Mouse (Mus musculus) myocyte (in vitro differentiated cells): Measurements from ENCODE around the gene Cgnl1. TPM values are rescaled to one million over a fixed set of nuclear protein-coding genes. Genes with fewer than 3 reads are reported as not detected.
"Not testable (repeated sequence)": the region's sequence is repeated elsewhere in the genome, so short reads cannot be mapped to it uniquely, and the experiment has no call there.

Experiments
- H3K27me3 ChIP-seq: one replicate; pipeline ENCODE4 v1.6.1; 2011; ENCODE audit not compliant: control insufficient read depth, insufficient read depth, insufficient read length
- H3K36me3 ChIP-seq: one replicate; pipeline ENCODE4 v1.6.1; 2011; ENCODE audit not compliant: control insufficient read depth, insufficient read depth
- H3K4me2 ChIP-seq: one replicate; pipeline ENCODE4 v1.6.1; 2011; ENCODE audit warnings: low read depth, control low read depth
- H3K4me3 ChIP-seq: one replicate; pipeline ENCODE4 v1.5.1; 2011; ENCODE audit warnings: mild to moderate bottlenecking, control low read depth, moderate library complexity
- H3K79me2 ChIP-seq: one replicate; pipeline ENCODE4 v1.6.1; 2011; ENCODE audit not compliant: control insufficient read depth, insufficient read depth
- H3ac ChIP-seq: one replicate; pipeline ENCODE4 v1.6.1; 2011; ENCODE audit not compliant: control insufficient read depth, insufficient read length
- CEBPB ChIP-seq: IDR thresholded peaks from 2 replicates; pipeline ENCODE4 v1.6.1; 2011; ENCODE audit warnings: mild to moderate bottlenecking, moderate library complexity; ENCODE audit not compliant: poor library complexity, insufficient read depth, severe bottlenecking
- E2F4 ChIP-seq: IDR thresholded peaks from one replicate; pipeline ENCODE4 v1.6.1; 2011; ENCODE audit warnings: mild to moderate bottlenecking, control low read depth, moderate library complexity; ENCODE audit not compliant: insufficient read depth
- MAX ChIP-seq: IDR thresholded peaks from one replicate; pipeline ENCODE4 v1.6.1; 2011; ENCODE audit warnings: low read depth, mild to moderate bottlenecking, control low read depth
- MYOD1 ChIP-seq, 3 experiments: IDR thresholded peaks; one replicate each; pipeline ENCODE4 v1.6.1; 2011; ENCODE audit warnings: control low read depth in 2 of 3, low read depth in 2 of 3, mild to moderate bottlenecking in 2 of 3, moderate library complexity in 1 of 3; ENCODE audit not compliant: insufficient read length in 2 of 3, control insufficient read depth in 1 of 3
- MYOG ChIP-seq, 3 experiments: IDR thresholded peaks; one replicate each; pipeline ENCODE4 v1.6.1; 2011; ENCODE audit warnings: control low read depth in 2 of 3, low read depth in 2 of 3, mild to moderate bottlenecking in 2 of 3; ENCODE audit not compliant: insufficient read length in 2 of 3, control insufficient read depth in 1 of 3, insufficient read depth in 1 of 3
- POLR2A ChIP-seq: IDR thresholded peaks from one replicate; pipeline ENCODE4 v1.6.1; 2011; ENCODE audit warnings: low read depth, mild to moderate bottlenecking, control low read depth, moderate library complexity; ENCODE audit not compliant: insufficient read length
- POLR2AphosphoS2 ChIP-seq: IDR thresholded peaks from one replicate; pipeline ENCODE4 v1.6.1; 2011; ENCODE audit warnings: low read depth, control low read depth; ENCODE audit not compliant: insufficient read length
- REST ChIP-seq: IDR thresholded peaks from one replicate; pipeline ENCODE4 v1.6.1; 2011; ENCODE audit warnings: mild to moderate bottlenecking, control low read depth, moderate library complexity; ENCODE audit not compliant: insufficient read depth, insufficient read length
- SRF ChIP-seq: IDR thresholded peaks from one replicate; pipeline ENCODE4 v1.6.1; 2011; ENCODE audit warnings: low read depth; ENCODE audit not compliant: control insufficient read depth, insufficient read length
- TCF12 ChIP-seq: IDR thresholded peaks from one replicate; pipeline ENCODE4 v1.6.1; 2011; ENCODE audit warnings: mild to moderate bottlenecking, control low read depth; ENCODE audit not compliant: poor library complexity, insufficient read depth, severe bottlenecking
- TCF3 ChIP-seq: IDR thresholded peaks from one replicate; pipeline ENCODE4 v1.6.1; 2011; ENCODE audit warnings: low read depth, control low read depth; ENCODE audit not compliant: insufficient read length
- USF1 ChIP-seq: IDR thresholded peaks from one replicate; pipeline ENCODE4 v1.6.1; 2011; ENCODE audit warnings: low read depth, mild to moderate bottlenecking, control low read depth, moderate library complexity
- polyA plus RNA-seq: library from polyadenylated mRNA; unstranded; fragments of >200 nt; fragmentation: generic; extraction: Trizol; gene quantifications from one replicate; pipeline ENCODE4 v1.2.1, GENCODE M21; 2012; ENCODE audit warnings: missing spikeins

Cgnl1 gene
- polyA plus RNA-seq, 1 experiment, result 3.7 TPM

GRCm38 (mm10) chr9:71621968-71622367 is 149.4 kb downstream of the Cgnl1 start:
- no peaks in the 10 kb centered on the region for H3K79me2 ChIP-seq
- no peak overlapping the region for H3K4me2 ChIP-seq
- no peak overlapping the region for H3K4me3 ChIP-seq
- no peaks in the 10 kb centered on the region for H3K27me3 ChIP-seq
- TF ChIP-seq E2F4 (no peak), MYOD1 (IDR thresholded peaks at IDR 0.05; ENCODE audit: control insufficient read depth in 1 of 3, insufficient read length in 2 of 3, low read depth in 2 of 3) (no peak), REST (no peak), TCF12 (no peak), TCF3 (no peak), POLR2AphosphoS2 (no peak), CEBPB (no peak), POLR2A (no peak), MYOG (IDR thresholded peaks at IDR 0.05; ENCODE audit: control insufficient read depth in 1 of 3, insufficient read depth in 1 of 3, insufficient read length in 2 of 3, low read depth in 2 of 3) (no peak), SRF (no peak), USF1 (no peak), MAX (no peak)
- H3K36me3 ChIP-seq, result no peaks in the 10 kb centered on the region
- H3ac ChIP-seq, result no peak overlapping the region

GRCm38 (mm10) chr9:71620116-71620515 is 151.3 kb downstream of the Cgnl1 start:
- not testable (repeated sequence) for H3K36me3 ChIP-seq, H3K4me2 ChIP-seq, H3ac ChIP-seq, H3K4me3 ChIP-seq, H3K79me2 ChIP-seq, H3K27me3 ChIP-seq

- Histone ChIP-seq H3ac (no peak overlapping the region), H3K4me2 (no peak overlapping the region), H3K79me2 (no peaks in the 10 kb centered on the region), H3K27me3 (no peaks in the 10 kb centered on the region), H3K36me3 (no peaks in the 10 kb centered on the region), H3K4me3 (no peak overlapping the region)
- TF ChIP-seq MAX (no peak), MYOG (IDR thresholded peaks at IDR 0.05; ENCODE audit: control insufficient read depth in 1 of 3, insufficient read depth in 1 of 3, insufficient read length in 2 of 3, low read depth in 2 of 3) (no peak), POLR2A (no peak), REST (no peak), USF1 (no peak), TCF12 (no peak), E2F4 (no peak), CEBPB (no peak), SRF (no peak), TCF3 (no peak)
These were observed 154.0 kb downstream of the Cgnl1 start for GRCm38 (mm10) chr9:71617363-71617762.

- H3K27me3 ChIP-seq, result no peaks in the 10 kb centered on the region
- TF ChIP-seq REST (no peak), TCF3 (no peak), POLR2A (no peak), SRF (no peak), POLR2AphosphoS2 (no peak), MYOG (IDR thresholded peaks at IDR 0.05; ENCODE audit: control insufficient read depth in 1 of 3, insufficient read depth in 1 of 3, insufficient read length in 2 of 3, low read depth in 2 of 3) (no peak), USF1 (no peak), TCF12 (no peak), E2F4 (no peak), MYOD1 (IDR thresholded peaks at IDR 0.05; ENCODE audit: control insufficient read depth in 1 of 3, insufficient read length in 2 of 3, low read depth in 2 of 3) (no peak), CEBPB (no peak)
- no peak overlapping the region for H3ac ChIP-seq
- no peak overlapping the region for H3K4me2 ChIP-seq
- H3K36me3 ChIP-seq, result no peaks in the 10 kb centered on the region
- no peak overlapping the region for H3K4me3 ChIP-seq
- H3K79me2 ChIP-seq, result no peaks in the 10 kb centered on the region
These were observed 155.2 kb downstream of the Cgnl1 start for GRCm38 (mm10) chr9:71616185-71616584.

GRCm38 (mm10) chr9:71614643-71615042 is 156.8 kb downstream of the Cgnl1 start:
- no peak overlapping the region for H3ac ChIP-seq
- no peaks in the 10 kb centered on the region for H3K27me3 ChIP-seq
- no peak overlapping the region for H3K4me2 ChIP-seq
- no peak for TF ChIP-seq POLR2A
- no peak for TF ChIP-seq MYOG (IDR thresholded peaks at IDR 0.05; ENCODE audit: control insufficient read depth in 1 of 3, insufficient read depth in 1 of 3, insufficient read length in 2 of 3, low read depth in 2 of 3)
- TF ChIP-seq E2F4, result no peak
- TF ChIP-seq MYOD1 (IDR thresholded peaks at IDR 0.05; ENCODE audit: control insufficient read depth in 1 of 3, insufficient read length in 2 of 3, low read depth in 2 of 3), result no peak
- TF ChIP-seq REST, result no peak
- no peak for TF ChIP-seq TCF3
- TF ChIP-seq CEBPB, result no peak
- no peak for TF ChIP-seq POLR2AphosphoS2
- no peak for TF ChIP-seq USF1
- no peak for TF ChIP-seq SRF
- TF ChIP-seq MAX, result no peak
- TF ChIP-seq TCF12, result no peak
- no peak overlapping the region for H3K4me3 ChIP-seq
- H3K79me2 ChIP-seq, result no peaks in the 10 kb centered on the region
- no peaks in the 10 kb centered on the region for H3K36me3 ChIP-seq
